Mouse (Mus musculus): ENCODE data around the gene 1700007K13Rik. TPM values are rescaled to one million over a fixed set of nuclear protein-coding genes. Genes with fewer than 3 reads are reported as not detected.

The 1700007K13Rik gene
- polyA plus RNA-seq, 1 experiment = 0.86 TPM

GRCm38 (mm10) chr2:28505795-28506194 is 39.7 kb upstream of the 1700007K13Rik start, which contains the start of gene Gm10134:
Gene Gm10134 (plus strand): TSS chr2:28506095.
- WGBS = 69% methylated on average over 3 of the region's 3 CpGs
- Histone ChIP-seq H3K36me3 (ENCODE audit: control insufficient read depth, insufficient read depth, low read length) (no peaks in the 10 kb centered on the region), H3K27me3 (replicated peaks; ENCODE audit: control insufficient read depth, insufficient read depth, low read length) (no peaks in the 10 kb centered on the region), H3K27ac (ENCODE audit: insufficient read depth, low read depth, low read length) (no peak within 1 kb of the TSS), H3K4me3 (ENCODE audit: insufficient read depth, low read depth, low read length) (no peak within 1 kb of the TSS), H3K4me1 (ENCODE audit: control insufficient read depth, insufficient read depth, low read length) (no peaks in the 10 kb centered on the region)
- no peak for TF ChIP-seq CTCF (conservative IDR thresholded peaks at IDR 0.05; ENCODE audit: insufficient read depth, insufficient read length, low read depth, low read length)
- no peak for DNase-seq

- no peak overlapping the region for H3K27ac ChIP-seq (ENCODE audit: insufficient read depth, low read depth, low read length)
- H3K4me1 ChIP-seq (ENCODE audit: control insufficient read depth, insufficient read depth, low read length) = no peaks in the 10 kb centered on the region
- no peak for TF ChIP-seq CTCF (conservative IDR thresholded peaks at IDR 0.05; ENCODE audit: insufficient read depth, insufficient read length, low read depth, low read length)
- no peak for TF ChIP-seq POLR2A (IDR thresholded peaks at IDR 0.05; ENCODE audit: low read depth, low read length)
- H3K36me3 ChIP-seq (ENCODE audit: control insufficient read depth, insufficient read depth, low read length) = no peaks in the 10 kb centered on the region
- H3K27me3 ChIP-seq (replicated peaks; ENCODE audit: control insufficient read depth, insufficient read depth, low read length) = no peaks in the 10 kb centered on the region
- DNase-seq = no peak
- WGBS = 90% methylated on average over 13 of the region's 13 CpGs
- H3K4me3 ChIP-seq (ENCODE audit: insufficient read depth, low read depth, low read length) = no peak overlapping the region
These were observed 38.5 kb upstream of the 1700007K13Rik start for GRCm38 (mm10) chr2:28504676-28505075.

GRCm38 (mm10) chr2:28502987-28503386 is 36.9 kb upstream of the 1700007K13Rik start:
- 61% methylated on average over 10 of the region's 10 CpGs for WGBS
- peak; percentile 60 for DNase-seq
- no peak overlapping the region for H3K27ac ChIP-seq (ENCODE audit: insufficient read depth, low read depth, low read length)
- H3K27me3 ChIP-seq (replicated peaks; ENCODE audit: control insufficient read depth, insufficient read depth, low read length) = no peaks in the 10 kb centered on the region
- no peaks in the 10 kb centered on the region for H3K36me3 ChIP-seq (ENCODE audit: control insufficient read depth, insufficient read depth, low read length)
- TF ChIP-seq CTCF (conservative IDR thresholded peaks at IDR 0.05; ENCODE audit: insufficient read depth, insufficient read length, low read depth, low read length) = no peak
- no peak for TF ChIP-seq POLR2A (IDR thresholded peaks at IDR 0.05; ENCODE audit: low read depth, low read length)
- no peaks in the 10 kb centered on the region for H3K4me1 ChIP-seq (ENCODE audit: control insufficient read depth, insufficient read depth, low read length)
- no peak overlapping the region for H3K4me3 ChIP-seq (ENCODE audit: insufficient read depth, low read depth, low read length)

GRCm38 (mm10) chr2:28498431-28498830 is 32.3 kb upstream of the 1700007K13Rik start:
- no peaks in the 10 kb centered on the region for H3K36me3 ChIP-seq (ENCODE audit: control insufficient read depth, insufficient read depth, low read length)
- no peak for TF ChIP-seq POLR2A (IDR thresholded peaks at IDR 0.05; ENCODE audit: low read depth, low read length)
- TF ChIP-seq CTCF (conservative IDR thresholded peaks at IDR 0.05; ENCODE audit: insufficient read depth, insufficient read length, low read depth, low read length) = no peak
- 83% methylated on average over 4 of the region's 4 CpGs for WGBS

GRCm38 (mm10) chr2:28497561-28497960 is 31.4 kb upstream of the 1700007K13Rik start:
- TF ChIP-seq POLR2A (IDR thresholded peaks at IDR 0.05; ENCODE audit: low read depth, low read length) = no peak
- no peak for TF ChIP-seq CTCF (conservative IDR thresholded peaks at IDR 0.05; ENCODE audit: insufficient read depth, insufficient read length, low read depth, low read length)
- Histone ChIP-seq H3K27me3 (replicated peaks; ENCODE audit: control insufficient read depth, insufficient read depth, low read length) (no peaks in the 10 kb centered on the region), H3K4me3 (ENCODE audit: insufficient read depth, low read depth, low read length) (no peak overlapping the region), H3K4me1 (ENCODE audit: control insufficient read depth, insufficient read depth, low read length) (no peaks in the 10 kb centered on the region), H3K27ac (ENCODE audit: insufficient read depth, low read depth, low read length) (no peak overlapping the region), H3K36me3 (ENCODE audit: control insufficient read depth, insufficient read depth, low read length) (no peaks in the 10 kb centered on the region)
- no peak for DNase-seq
- 88% methylated on average over 5 of the region's 5 CpGs for WGBS

More at GRCm38 (mm10) chr2:28498431-28498830, 32.3 kb upstream of the 1700007K13Rik start:
- Histone ChIP-seq H3K27me3 (replicated peaks; ENCODE audit: control insufficient read depth, insufficient read depth, low read length) (no peaks in the 10 kb centered on the region), H3K4me3 (ENCODE audit: insufficient read depth, low read depth, low read length) (no peak overlapping the region), H3K27ac (ENCODE audit: insufficient read depth, low read depth, low read length) (no peak overlapping the region), H3K4me1 (ENCODE audit: control insufficient read depth, insufficient read depth, low read length) (no peaks in the 10 kb centered on the region)
- no peak for DNase-seq

GRCm38 (mm10) chr2:28496671-28497070 is 30.5 kb upstream of the 1700007K13Rik start, which contains the start of gene Gbgt1:
Gene Gbgt1 (plus strand): TSS chr2:28496891.
- no peaks in the 10 kb centered on the region for H3K4me1 ChIP-seq (ENCODE audit: control insufficient read depth, insufficient read depth, low read length)
- H3K36me3 ChIP-seq (ENCODE audit: control insufficient read depth, insufficient read depth, low read length) = no peaks in the 10 kb centered on the region
- no peak for TF ChIP-seq POLR2A (IDR thresholded peaks at IDR 0.05; ENCODE audit: low read depth, low read length)
- TF ChIP-seq CTCF (conservative IDR thresholded peaks at IDR 0.05; ENCODE audit: insufficient read depth, insufficient read length, low read depth, low read length) = no peak
- H3K27me3 ChIP-seq (replicated peaks; ENCODE audit: control insufficient read depth, insufficient read depth, low read length) = no peaks in the 10 kb centered on the region
- peak within 1 kb of the TSS; percentile 51 for H3K4me3 ChIP-seq (ENCODE audit: insufficient read depth, low read depth, low read length)
- H3K27ac ChIP-seq (ENCODE audit: insufficient read depth, low read depth, low read length) = no peak within 1 kb of the TSS
- DNase-seq = peak; percentile 26
- WGBS = 70% methylated on average over 5 of the region's 5 CpGs

GRCm38 (mm10) chr2:28495801-28496595 is 29.9 kb upstream of the 1700007K13Rik start:
- TF ChIP-seq POLR2A (IDR thresholded peaks at IDR 0.05; ENCODE audit: low read depth, low read length) (no peak), CTCF (conservative IDR thresholded peaks at IDR 0.05; ENCODE audit: insufficient read depth, insufficient read length, low read depth, low read length) (no peak)
- no peak overlapping the region for H3K27ac ChIP-seq (ENCODE audit: insufficient read depth, low read depth, low read length)
- no peaks in the 10 kb centered on the region for H3K36me3 ChIP-seq (ENCODE audit: control insufficient read depth, insufficient read depth, low read length)
- H3K27me3 ChIP-seq (replicated peaks; ENCODE audit: control insufficient read depth, insufficient read depth, low read length) = no peaks in the 10 kb centered on the region
- no peaks in the 10 kb centered on the region for H3K4me1 ChIP-seq (ENCODE audit: control insufficient read depth, insufficient read depth, low read length)
- peak overlapping the region; percentile 51 for H3K4me3 ChIP-seq (ENCODE audit: insufficient read depth, low read depth, low read length)
- no peak for DNase-seq
- 71% methylated on average over 16 of the region's 16 CpGs for WGBS

All from kidney, adult 2 months (tissue).